Comparison of ENCODE assay signal across 19 mouse cellular contexts in the genomic region with DNA sequence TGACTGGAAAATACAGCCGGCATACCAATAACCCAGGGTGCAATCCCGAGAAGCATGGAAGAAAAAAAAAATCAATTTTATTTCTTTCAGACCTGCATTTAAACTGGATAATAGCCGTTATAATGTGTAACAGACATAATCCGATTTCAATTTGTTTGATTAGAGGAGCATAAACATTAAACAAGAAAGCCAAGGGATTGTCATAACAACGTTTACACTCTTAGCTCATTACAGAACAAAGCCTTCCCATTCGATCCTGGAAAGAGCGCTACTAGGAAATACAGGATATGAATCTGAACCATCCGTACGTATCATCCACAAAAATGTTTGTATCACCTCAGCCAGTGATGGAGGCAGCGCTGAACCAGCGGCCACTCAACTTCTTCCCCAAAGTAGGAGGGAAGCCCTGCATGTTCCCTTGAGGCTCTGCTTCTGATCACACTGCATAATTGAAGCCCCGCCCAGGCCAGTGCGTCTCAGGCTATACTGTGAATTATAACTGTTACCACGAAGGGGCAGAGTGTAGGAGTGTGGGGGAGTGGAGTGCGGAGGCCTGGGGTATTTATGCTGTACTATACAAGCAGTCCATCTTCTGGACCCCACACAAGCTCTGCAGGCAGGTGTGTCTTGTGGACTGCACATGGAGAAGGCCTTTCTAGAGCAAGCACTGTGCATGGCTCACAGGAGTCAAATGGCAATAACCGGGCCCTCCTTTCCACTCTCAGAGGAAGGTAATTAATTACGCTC.
A peak's percentile ranks its signal among the peaks of the same experiment; 100 is the strongest.
DNase-seq lines count a peak whose midpoint lies in the region; ATAC-seq and TF ChIP-seq lines count a peak whose summit lies in the region.
"Had no signal": no experiment of that assay in that cellular context is flagged by ENCODE, and none has a peak within 500 bp of the region (broad histone marks: within the 10 kb centered on the region; RNA-seq: fewer than 3 reads in every experiment).

No protein-coding gene starts in this region.

- H3K9me3 ChIP-seq in intestine, embryonic 15.5 days, result no peaks in the 10 kb centered on the region
- H3K9me3 ChIP-seq in intestine, embryonic 16.5 days (ENCODE audit: control insufficient read depth, low read length), result no peaks in the 10 kb centered on the region
- no peaks in the 10 kb centered on the region for H3K9me3 ChIP-seq in ES-Bruce4 (replicated peaks; ENCODE audit: control insufficient read depth, insufficient read depth, low read length, poor library complexity, severe bottlenecking)
- no peaks in the 10 kb centered on the region for H3K9me3 ChIP-seq in hindbrain, embryonic 15.5 days
- H3K9me3 ChIP-seq: limb, embryonic 10.5 days had no signal

- no peak overlapping the region for H3K9ac ChIP-seq in intestine, embryonic 15.5 days
- no peak overlapping the region for H3K9ac ChIP-seq in intestine, embryonic 16.5 days (ENCODE audit: low read depth, low read length)
- no peak overlapping the region for H3K9ac ChIP-seq in ES-Bruce4 (ENCODE audit: low read depth, poor library complexity, severe bottlenecking)
- H3K9ac ChIP-seq in hindbrain, embryonic 15.5 days, result no peak overlapping the region
- H3K9ac ChIP-seq: lung, embryonic 14.5 days had no signal

- no peaks in the 10 kb centered on the region; the same call in 1 of the 2 replicates for H3K27me3 ChIP-seq in intestine, embryonic 15.5 days (replicated peaks)
- no peaks in the 10 kb centered on the region for H3K27me3 ChIP-seq in intestine, embryonic 16.5 days (replicated peaks; ENCODE audit: control insufficient read depth, insufficient read depth, low read length)
- no peaks in the 10 kb centered on the region for H3K27me3 ChIP-seq in ES-Bruce4 (ENCODE audit: control insufficient read depth, insufficient read depth, low read length, poor library complexity, severe bottlenecking)
- no peaks in the 10 kb centered on the region for H3K27me3 ChIP-seq in hindbrain, embryonic 15.5 days

- WGBS in intestine, embryonic 15.5 days, result 50% methylated on average over 17 of the region's 17 CpGs
- 46% methylated on average over 17 of the region's 17 CpGs for WGBS in intestine, embryonic 16.5 days
- 44% methylated on average over 17 of the region's 17 CpGs for WGBS in hindbrain, embryonic 15.5 days

- no peak overlapping the region for H3K27ac ChIP-seq in intestine, embryonic 15.5 days
- no peak overlapping the region for H3K27ac ChIP-seq in intestine, embryonic 16.5 days (ENCODE audit: low read length)
- 0 out of 2 replicates have a peak overlapping the region, but pooled peaks have one; percentile 41 for H3K27ac ChIP-seq in ES-Bruce4 (ENCODE audit: insufficient read depth, low read length)
- H3K27ac ChIP-seq in hindbrain, embryonic 15.5 days (replicated peaks), result peak overlapping the region; percentile 67
- H3K27ac ChIP-seq: limb, embryonic 10.5 days; macrophage had no signal

- no peak for TF ChIP-seq EP300 in ES-Bruce4 (IDR thresholded peaks at IDR 0.05; ENCODE audit: insufficient read depth, low read depth, low read length)

- ATAC-seq in intestine, embryonic 15.5 days, result 0 out of 2 replicates have a peak, but pooled peaks have one; percentile 21
- ATAC-seq in intestine, embryonic 16.5 days, result no peak
- peak; percentile 39 for ATAC-seq in hindbrain, embryonic 15.5 days (ENCODE audit: low FRiP score, low read depth)

- peak; percentile 24 for DNase-seq in ZHBTc4 (ENCODE audit: low read depth, low spot score)
- no peak for DNase-seq in retina, postnatal 1 day
- DNase-seq in left cerebral cortex, postnatal 4 days, result no peak
- DNase-seq in right cerebral cortex, adult 2 months (ENCODE audit: low spot score in 2 of 2), result no peak
- DNase-seq: cerebellum, postnatal 10 days; kidney, adult 8-10 months; lung, embryonic 14.5 days; right cerebral cortex, adult 18-20 months; spleen, adult 18-20 months; thymus, adult 18-20 months had no signal

- no peaks in the 10 kb centered on the region for H3K36me3 ChIP-seq in intestine, embryonic 15.5 days
- no peaks in the 10 kb centered on the region for H3K36me3 ChIP-seq in intestine, embryonic 16.5 days (ENCODE audit: control insufficient read depth, insufficient read depth, low read length)
- H3K36me3 ChIP-seq in ES-Bruce4 (ENCODE audit: control insufficient read depth, insufficient read depth, low read length, poor library complexity, severe bottlenecking), result no peaks in the 10 kb centered on the region
- H3K36me3 ChIP-seq in hindbrain, embryonic 15.5 days, result no peaks in the 10 kb centered on the region
- H3K36me3 ChIP-seq: G1E; limb, embryonic 10.5 days had no signal

- TF ChIP-seq CTCF in ES-Bruce4 (IDR thresholded peaks at IDR 0.05; ENCODE audit: low read depth, low read length), result no peak

- no peak overlapping the region for H3K4me3 ChIP-seq in intestine, embryonic 15.5 days (replicated peaks)
- H3K4me3 ChIP-seq in intestine, embryonic 16.5 days (ENCODE audit: low read length), result no peak overlapping the region
- H3K4me3 ChIP-seq in ES-Bruce4 (ENCODE audit: low read depth, low read length), result no peak overlapping the region
- H3K4me3 ChIP-seq in hindbrain, embryonic 15.5 days, result no peak overlapping the region
- H3K4me3 ChIP-seq: erythroblast, embryonic 14.5 days; limb, embryonic 10.5 days had no signal

- H3K4me1 ChIP-seq in intestine, embryonic 15.5 days (replicated peaks), result peaks cover 20% of the 10 kb centered on the region; the same call in 1 of the 2 replicates
- peaks cover 25% of the 10 kb centered on the region for H3K4me1 ChIP-seq in intestine, embryonic 16.5 days (ENCODE audit: control insufficient read depth, insufficient read depth, low read length)
- H3K4me1 ChIP-seq in ES-Bruce4 (ENCODE audit: control insufficient read depth, insufficient read depth, low read length), result peaks cover 10% of the 10 kb centered on the region
- H3K4me1 ChIP-seq in hindbrain, embryonic 15.5 days (replicated peaks), result peaks cover 54% of the 10 kb centered on the region

- H3K4me2 ChIP-seq in intestine, embryonic 15.5 days (replicated peaks), result no peak overlapping the region
- H3K4me2 ChIP-seq in intestine, embryonic 16.5 days (ENCODE audit: low read depth, low read length), result no peak overlapping the region
- peak overlapping the region; percentile 10; the same call in 1 of the 2 replicates for H3K4me2 ChIP-seq in hindbrain, embryonic 15.5 days
- H3K4me2 ChIP-seq: liver, embryonic 11.5 days; lung, embryonic 14.5 days had no signal

- TF ChIP-seq POLR2A in ES-Bruce4 (IDR thresholded peaks at IDR 0.05; ENCODE audit: insufficient read depth, low read length), result no peak

- intact Hi-C loops in left cerebral cortex, postnatal 4 days (cut with DNase I), result no loop called here

Comparison
In these comparisons a context has a peak if more than half of its experiments do, and no peak if none do; other contexts are left out.
1. H3K27ac ChIP-seq: peak in ES-Bruce4 (single experiment) and hindbrain, embryonic 15.5 days (single experiment); none in intestine, embryonic 15.5 days (single experiment) and intestine, embryonic 16.5 days (single experiment).